Mouse (Mus musculus): ENCODE measurements around the gene Garem2. TPM values are rescaled to one million over a fixed set of nuclear protein-coding genes. Genes with fewer than 3 reads are reported as not detected.

The Garem2 gene
- polyA plus RNA-seq, 1 experiment from 2014 or later: 9.6 TPM

DNA sequence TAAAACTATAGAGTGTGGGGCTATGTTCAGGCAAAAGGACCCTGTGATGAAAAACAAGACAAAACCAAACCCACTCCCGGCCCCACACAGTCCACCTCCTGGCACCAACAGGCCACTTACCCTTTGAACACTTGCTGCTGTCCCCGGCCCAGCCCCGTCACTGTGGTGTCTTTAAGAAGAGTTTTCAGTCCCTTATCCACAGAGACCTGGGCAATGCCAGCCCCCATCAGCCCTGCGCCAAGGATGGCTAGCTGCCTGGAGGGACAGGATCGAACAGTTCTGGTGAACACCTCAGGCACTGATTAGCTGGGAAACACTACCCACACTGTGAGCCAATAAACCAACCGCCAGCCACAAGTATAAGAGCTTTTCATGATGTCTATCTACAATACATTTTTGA, 23.7 kb downstream of the Garem2 start:
- Histone ChIP-seq H3K27ac (replicated peaks) (no peak overlapping the region), H3K36me3 (peaks cover 78% of the 10 kb centered on the region), H3K4me2 (no peak overlapping the region), H3K9ac (replicated peaks) (no peak overlapping the region), H3K4me3 (replicated peaks) (no peak overlapping the region), H3K9me3 (replicated peaks) (no peaks in the 10 kb centered on the region), H3K27me3 (replicated peaks) (no peaks in the 10 kb centered on the region), H3K4me1 (0 out of 2 replicates have a peak, but pooled peaks cover 2% of the 10 kb centered on the region)
- WGBS: 99% methylated on average over 6 of the region's 6 CpGs
- no peak for ATAC-seq (ENCODE audit: low FRiP score)

DNA sequence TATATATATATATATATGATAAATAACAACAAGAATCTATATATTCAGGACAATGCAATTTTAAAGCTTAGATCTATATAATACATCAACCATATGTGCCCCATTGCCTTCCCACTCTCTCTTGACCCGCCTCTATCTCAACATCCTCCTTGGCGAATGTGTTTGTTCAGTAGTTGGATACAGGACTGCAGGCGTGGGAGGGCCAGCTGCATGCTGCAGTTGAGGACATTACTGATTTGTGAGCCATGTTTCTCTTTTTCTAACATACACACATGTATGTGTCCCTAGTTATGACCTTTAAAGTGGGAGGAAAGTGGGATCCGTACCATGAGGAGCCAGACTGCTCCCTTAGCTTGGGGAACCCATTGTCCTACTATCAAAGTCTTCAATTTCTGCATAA, 26.3 kb downstream of the Garem2 start:
- Histone ChIP-seq H3K4me3 (replicated peaks) (no peak overlapping the region), H3K27ac (replicated peaks) (no peak overlapping the region), H3K9ac (replicated peaks) (no peak overlapping the region), H3K4me2 (no peak overlapping the region), H3K9me3 (replicated peaks) (no peaks in the 10 kb centered on the region), H3K4me1 (0 out of 2 replicates have a peak, but pooled peaks cover under 1% of the 10 kb centered on the region), H3K36me3 (peaks cover 75% of the 10 kb centered on the region), H3K27me3 (replicated peaks) (no peaks in the 10 kb centered on the region)
- no peak for ATAC-seq (ENCODE audit: low FRiP score)
- WGBS: 94% methylated on average over 4 of the region's 4 CpGs

DNA sequence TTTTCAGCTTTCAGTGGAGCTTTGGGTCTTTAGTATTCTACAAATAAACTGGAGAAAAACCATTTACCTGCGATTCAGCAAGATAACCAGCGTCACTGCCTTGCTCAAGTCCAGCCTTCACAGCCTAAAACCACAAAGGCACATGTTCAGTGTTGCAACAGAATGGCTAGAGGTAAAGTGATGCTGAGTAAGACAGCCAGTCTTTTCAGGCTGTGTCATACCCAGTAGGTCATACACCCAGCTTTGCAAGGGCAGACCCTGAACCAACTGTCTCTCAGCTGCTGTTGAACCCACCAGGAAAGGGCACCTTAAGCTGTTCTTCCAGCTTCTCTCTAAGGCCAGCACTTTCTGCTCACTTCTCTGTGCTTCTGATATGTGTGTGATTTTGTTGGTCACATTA, 27.2 kb downstream of the Garem2 start:
- no peak for ATAC-seq (ENCODE audit: low FRiP score)
- H3K36me3 ChIP-seq: peaks cover 71% of the 10 kb centered on the region
- no peak overlapping the region for H3K4me3 ChIP-seq (replicated peaks)
- H3K9me3 ChIP-seq (replicated peaks): no peaks in the 10 kb centered on the region
- 99% methylated on average over 2 of the region's 2 CpGs for WGBS
- no peaks in the 10 kb centered on the region for H3K27me3 ChIP-seq (replicated peaks)
- H3K27ac ChIP-seq (replicated peaks): no peak overlapping the region
- no peak overlapping the region for H3K9ac ChIP-seq (replicated peaks)
- H3K4me1 ChIP-seq: no peaks in the 10 kb centered on the region
- H3K4me2 ChIP-seq: no peak overlapping the region

DNA sequence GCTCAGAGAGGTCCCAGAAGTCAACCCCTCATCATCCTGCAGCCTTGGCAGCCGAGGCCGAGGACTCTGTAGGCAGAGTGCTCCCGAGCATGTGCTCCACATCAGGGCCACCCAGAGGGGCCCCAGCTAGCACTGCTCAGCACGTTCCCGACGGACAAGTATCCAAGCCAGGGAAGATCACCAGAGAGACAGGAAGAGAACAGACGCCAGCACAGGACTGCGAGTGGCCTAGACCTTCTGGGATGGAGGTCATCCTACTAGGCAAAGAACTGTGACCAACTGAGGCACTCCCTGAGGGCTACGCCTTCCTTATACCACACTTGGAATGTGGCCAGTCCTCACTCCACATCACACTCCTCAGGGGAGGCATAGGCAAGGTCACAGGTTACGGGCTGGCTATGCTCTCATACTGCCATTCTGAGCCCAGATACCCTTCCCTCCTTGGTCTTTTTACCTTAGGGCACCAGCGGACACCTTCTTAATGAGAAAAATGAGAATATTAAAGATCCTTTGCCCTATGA, 30.8 kb downstream of the Garem2 start:
- 92% methylated on average over 11 of the region's 11 CpGs for WGBS

DNA sequence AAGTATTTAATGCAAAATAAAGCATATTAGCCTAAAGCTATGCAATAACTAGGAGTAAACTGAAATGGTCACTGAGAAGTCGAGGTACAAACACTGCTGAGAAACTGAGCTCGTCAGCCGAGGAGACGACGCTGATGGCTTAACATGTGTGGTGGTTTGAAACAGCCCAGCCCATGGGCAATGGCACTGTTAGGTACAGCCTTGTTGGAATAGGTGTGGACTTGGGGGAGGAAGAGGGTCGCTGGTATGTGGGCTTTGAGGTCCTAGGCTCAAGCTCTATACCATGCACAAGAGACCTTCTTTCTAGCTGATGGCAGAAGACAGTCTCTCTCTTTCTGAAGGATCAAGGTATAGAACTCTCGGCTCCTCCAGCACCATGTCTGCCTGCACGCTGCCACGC, 32.3 kb downstream of the Garem2 start:
- ATAC-seq (ENCODE audit: low FRiP score): no peak
- H3K27ac ChIP-seq (replicated peaks): no peak overlapping the region
- H3K9me3 ChIP-seq (replicated peaks): no peaks in the 10 kb centered on the region
- H3K4me3 ChIP-seq (replicated peaks): no peak overlapping the region
- no peaks in the 10 kb centered on the region for H3K27me3 ChIP-seq (replicated peaks)
- no peak overlapping the region for H3K9ac ChIP-seq (replicated peaks)
- H3K4me1 ChIP-seq: no peaks in the 10 kb centered on the region
- 91% methylated on average over 9 of the region's 9 CpGs for WGBS
- no peak overlapping the region for H3K4me2 ChIP-seq
- peaks cover 77% of the 10 kb centered on the region for H3K36me3 ChIP-seq

More for the DNA sequence above, 30.8 kb downstream of the Garem2 start:
- ATAC-seq (ENCODE audit: low FRiP score): no peak
- H3K4me2 ChIP-seq: no peak overlapping the region
- no peaks in the 10 kb centered on the region for H3K27me3 ChIP-seq (replicated peaks)
- H3K9ac ChIP-seq (replicated peaks): no peak overlapping the region
- H3K4me3 ChIP-seq (replicated peaks): no peak overlapping the region
- no peaks in the 10 kb centered on the region for H3K9me3 ChIP-seq (replicated peaks)
- no peak overlapping the region for H3K27ac ChIP-seq (replicated peaks)
- H3K4me1 ChIP-seq: no peaks in the 10 kb centered on the region
- H3K36me3 ChIP-seq: peaks cover 76% of the 10 kb centered on the region

DNA sequence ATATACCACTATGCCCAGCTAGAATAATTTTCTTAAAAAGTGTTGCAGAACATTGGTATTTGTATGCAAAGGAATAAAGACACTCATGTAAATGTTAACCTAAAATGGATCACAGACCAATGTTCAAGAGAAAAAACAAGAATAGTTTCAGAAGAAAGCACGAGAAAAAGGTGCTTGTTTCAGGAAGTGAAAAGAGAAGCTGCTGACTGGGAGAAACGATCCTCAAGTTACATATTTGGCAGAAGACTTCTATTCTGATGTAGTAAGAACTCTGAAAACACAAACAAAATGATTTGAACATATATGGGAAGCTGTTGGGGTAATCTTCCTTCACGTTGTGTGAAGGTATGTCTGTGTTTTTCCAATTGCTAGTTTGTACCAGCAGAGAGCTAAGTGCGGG, 33.2 kb downstream of the Garem2 start:
- ATAC-seq (ENCODE audit: low FRiP score): no peak
- Histone ChIP-seq H3K4me3 (replicated peaks) (no peak overlapping the region), H3K36me3 (peaks cover 81% of the 10 kb centered on the region), H3K27ac (replicated peaks) (no peak overlapping the region), H3K4me1 (no peaks in the 10 kb centered on the region), H3K9ac (replicated peaks) (no peak overlapping the region), H3K27me3 (replicated peaks) (no peaks in the 10 kb centered on the region), H3K4me2 (no peak overlapping the region), H3K9me3 (replicated peaks) (no peaks in the 10 kb centered on the region)
- 94% methylated on average over 4 of the region's 4 CpGs for WGBS

DNA sequence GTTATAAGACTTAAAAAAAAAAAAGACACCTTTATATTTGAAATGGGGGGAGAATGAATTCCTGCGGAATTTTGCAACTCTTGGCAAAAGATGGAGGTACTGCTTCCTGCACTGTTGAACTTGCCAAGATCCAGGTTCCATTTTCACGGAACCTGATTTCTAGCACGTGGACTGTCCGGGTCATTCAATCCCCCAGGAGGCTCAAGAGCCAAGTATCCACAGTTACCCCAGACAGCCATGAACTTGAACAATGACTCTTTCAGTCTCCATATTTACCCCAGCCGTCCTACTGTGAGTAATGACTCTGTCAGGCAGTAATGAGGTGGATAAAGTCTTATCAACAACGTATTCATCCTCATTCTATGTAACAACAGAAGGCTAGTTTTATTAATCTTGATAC, 41.6 kb downstream of the Garem2 start:
- WGBS: 71% methylated on average over 6 of the region's 6 CpGs
- Histone ChIP-seq H3K27ac (replicated peaks) (no peak overlapping the region), H3K4me2 (no peak overlapping the region), H3K9ac (replicated peaks) (no peak overlapping the region), H3K4me3 (replicated peaks) (no peak overlapping the region), H3K9me3 (replicated peaks) (no peaks in the 10 kb centered on the region), H3K4me1 (peaks cover under 1% of the 10 kb centered on the region; the same call in 1 of the 2 replicates), H3K27me3 (replicated peaks) (no peaks in the 10 kb centered on the region), H3K36me3 (peaks cover 43% of the 10 kb centered on the region)
- ATAC-seq (ENCODE audit: low FRiP score): no peak

DNA sequence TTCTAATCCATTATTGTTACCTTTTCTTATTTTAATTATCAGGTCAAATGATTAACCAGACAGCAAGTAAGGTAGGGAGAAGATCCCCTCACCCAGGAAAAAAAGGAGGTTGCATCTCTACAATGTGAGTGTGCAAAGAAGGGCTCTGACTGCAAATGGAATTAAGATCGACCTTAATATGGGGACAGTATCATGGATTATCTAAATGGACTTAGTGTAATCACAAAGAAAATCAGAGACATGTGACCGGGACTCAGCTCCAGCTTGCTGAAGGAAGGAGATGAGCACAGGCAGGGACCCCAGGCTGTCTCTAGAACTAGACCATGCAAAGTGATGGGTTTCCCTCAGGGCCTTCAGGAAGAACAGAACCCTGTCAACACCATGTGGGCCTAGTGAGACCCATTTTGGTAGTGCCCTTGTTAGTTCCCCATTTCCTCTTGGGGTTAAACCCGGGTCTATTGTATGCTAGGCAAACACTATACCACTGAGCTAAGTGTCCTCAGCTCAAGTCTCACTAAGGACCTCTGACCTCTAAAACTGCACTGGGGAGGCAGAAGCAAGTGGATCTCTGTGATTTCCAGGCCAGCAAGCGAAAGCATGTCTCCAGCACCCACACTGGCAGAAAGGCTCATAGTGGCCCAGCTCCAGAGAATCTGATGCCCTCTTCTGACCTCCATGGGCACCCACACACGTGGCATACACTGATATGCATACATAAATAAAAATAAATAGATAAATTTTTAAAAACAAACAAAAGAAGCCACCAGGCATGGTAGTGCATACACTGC, 43.4 kb downstream of the Garem2 start:
- H3K4me3 ChIP-seq (replicated peaks): no peak overlapping the region
- ATAC-seq (ENCODE audit: low FRiP score): no peak
- 93% methylated on average over 5 of the region's 5 CpGs for WGBS

DNA sequence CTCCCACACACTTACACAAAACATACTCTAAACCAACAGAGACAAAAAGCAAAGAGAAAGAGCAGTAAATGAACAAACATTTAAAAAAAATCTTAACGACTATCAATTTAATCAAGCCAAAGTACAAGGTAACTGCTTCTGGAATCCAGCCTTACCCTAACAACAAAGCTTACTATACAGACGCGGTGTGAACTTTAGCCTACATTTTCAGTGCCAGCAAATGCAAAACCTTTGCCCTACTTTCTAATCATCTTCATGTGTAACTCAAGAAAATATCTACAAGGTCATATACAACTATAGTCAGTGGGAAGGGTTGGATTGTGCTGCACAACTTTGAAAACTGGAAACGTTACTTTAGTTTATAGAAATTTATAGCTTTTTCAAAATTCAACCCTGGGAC, 47.0 kb downstream of the Garem2 start:
- Histone ChIP-seq H3K36me3 (no peaks in the 10 kb centered on the region), H3K9me3 (replicated peaks) (no peaks in the 10 kb centered on the region), H3K9ac (replicated peaks) (no peak overlapping the region), H3K27me3 (replicated peaks) (no peaks in the 10 kb centered on the region), H3K4me1 (peaks cover 29% of the 10 kb centered on the region), H3K4me2 (no peak overlapping the region), H3K4me3 (replicated peaks) (no peak overlapping the region), H3K27ac (replicated peaks) (no peak overlapping the region)
- 71% methylated on average over 4 of the region's 4 CpGs for WGBS
- ATAC-seq (ENCODE audit: low FRiP score): no peak

More for the DNA sequence above, 43.4 kb downstream of the Garem2 start:
- H3K4me1 ChIP-seq: peaks cover 8% of the 10 kb centered on the region
- H3K9me3 ChIP-seq (replicated peaks): no peaks in the 10 kb centered on the region
- H3K9ac ChIP-seq (replicated peaks): no peak overlapping the region
- H3K27ac ChIP-seq (replicated peaks): no peak overlapping the region
- H3K27me3 ChIP-seq (replicated peaks): no peaks in the 10 kb centered on the region
- no peak overlapping the region for H3K4me2 ChIP-seq
- peaks cover 28% of the 10 kb centered on the region for H3K36me3 ChIP-seq

DNA sequence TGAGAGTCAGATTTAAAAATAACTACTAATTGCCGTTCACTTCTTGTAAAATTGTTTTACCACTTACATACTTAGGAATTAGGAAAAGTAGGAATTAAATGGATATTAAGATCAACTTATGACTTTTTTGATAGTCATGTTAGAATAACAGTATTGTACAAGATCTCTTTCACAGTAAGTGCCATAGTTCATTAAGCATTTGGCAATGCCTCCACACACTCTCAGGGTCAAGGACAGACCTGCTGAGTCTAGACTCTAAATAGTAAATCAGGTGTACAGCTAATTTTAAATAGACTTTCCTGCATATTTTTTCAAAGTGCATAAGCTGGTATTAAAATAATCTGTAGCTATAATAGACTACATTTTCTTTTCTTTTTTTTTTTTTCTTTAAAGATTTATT, 47.5 kb downstream of the Garem2 start:
- no peak overlapping the region for H3K4me2 ChIP-seq
- WGBS: 96% methylated on average over 1 of the region's 1 CpGs
- H3K9ac ChIP-seq (replicated peaks): no peak overlapping the region
- H3K27me3 ChIP-seq (replicated peaks): no peaks in the 10 kb centered on the region
- no peaks in the 10 kb centered on the region for H3K9me3 ChIP-seq (replicated peaks)
- no peak overlapping the region for H3K4me3 ChIP-seq (replicated peaks)
- H3K4me1 ChIP-seq: peaks cover 31% of the 10 kb centered on the region
- H3K27ac ChIP-seq (replicated peaks): no peak overlapping the region
- no peaks in the 10 kb centered on the region for H3K36me3 ChIP-seq
- ATAC-seq (ENCODE audit: low FRiP score): no peak

DNA sequence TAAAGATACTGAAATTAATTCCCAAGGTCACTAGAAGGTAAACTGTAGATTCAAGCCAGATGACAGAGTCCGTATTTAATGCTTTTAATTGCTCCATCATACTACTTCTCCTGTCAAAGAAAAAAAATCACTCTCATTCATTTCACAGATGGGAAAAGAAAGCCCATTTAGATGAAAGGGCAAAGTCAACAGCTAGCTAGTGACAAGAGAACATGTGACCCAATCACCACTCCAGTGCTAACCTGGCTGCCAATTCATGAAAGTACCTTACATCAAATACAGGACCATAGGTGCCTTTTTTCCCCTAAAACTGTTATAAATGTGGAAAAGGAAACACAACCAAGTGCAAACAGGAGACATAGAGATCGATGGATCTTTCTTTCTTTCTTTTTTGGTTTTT, 48.3 kb downstream of the Garem2 start:
- no peak overlapping the region for H3K9ac ChIP-seq (replicated peaks)
- 88% methylated on average over 2 of the region's 2 CpGs for WGBS

DNA sequence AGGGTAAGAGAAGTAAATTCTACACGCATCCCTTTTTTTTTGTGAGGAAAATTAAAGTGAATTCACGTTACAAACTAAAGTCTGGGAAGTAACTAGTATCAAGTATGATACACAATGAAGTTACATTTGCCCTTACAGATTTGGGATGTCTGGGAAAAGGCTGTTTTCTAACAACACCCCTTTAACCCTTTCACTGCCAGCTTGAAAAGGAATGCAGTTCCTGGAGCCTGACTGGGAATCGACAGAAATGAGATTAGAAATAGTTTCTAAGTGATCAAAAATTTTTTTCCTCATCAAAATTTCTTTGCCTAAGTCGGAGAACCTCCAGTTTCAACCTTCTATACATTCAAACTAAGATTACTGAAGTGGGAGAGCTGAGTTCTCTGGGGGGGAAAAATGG, 49.1 kb downstream of the Garem2 start:
- ATAC-seq (ENCODE audit: low FRiP score): no peak
- Histone ChIP-seq H3K4me1 (peaks cover 36% of the 10 kb centered on the region), H3K9me3 (replicated peaks) (no peaks in the 10 kb centered on the region), H3K4me2 (peak overlapping the region; percentile 77), H3K27me3 (replicated peaks) (no peaks in the 10 kb centered on the region), H3K36me3 (no peaks in the 10 kb centered on the region), H3K4me3 (replicated peaks) (peak overlapping the region; percentile 69), H3K9ac (replicated peaks) (peak overlapping the region; percentile 84), H3K27ac (replicated peaks) (no peak overlapping the region)
- WGBS: 21% methylated on average over 4 of the region's 4 CpGs

More for the DNA sequence above, 48.3 kb downstream of the Garem2 start:
- Histone ChIP-seq H3K4me1 (peaks cover 36% of the 10 kb centered on the region), H3K27ac (replicated peaks) (no peak overlapping the region), H3K9me3 (replicated peaks) (no peaks in the 10 kb centered on the region), H3K4me3 (replicated peaks) (no peak overlapping the region), H3K4me2 (no peak overlapping the region), H3K36me3 (no peaks in the 10 kb centered on the region), H3K27me3 (replicated peaks) (no peaks in the 10 kb centered on the region)
- no peak for ATAC-seq (ENCODE audit: low FRiP score)

Data from neural tube, embryonic 15.5 days (tissue).